Mouse (Mus musculus) liver, embryonic 13.5 days (tissue): ENCODE results near the gene Schip1. TPM values are rescaled to one million over a fixed set of nuclear protein-coding genes. Genes with fewer than 3 reads are reported as not detected.

Experiments used
- ATAC-seq: fragments of 200-750 bp; cut with Nextera tagmentation; 2 replicates; pipeline ENCODE4 v1.8.0; 2017; ENCODE audit warnings: low read depth, mild to moderate bottlenecking, moderate number of reproducible peaks, moderate library complexity
- DNase-seq: peaks from one replicate; pipeline ENCODE4 v3.0.0; 2022
- H3K27ac ChIP-seq: fragments of 300-500 bp; sonication (generic); 2 replicates; pipeline ENCODE4 v1.5.1; 2015; ENCODE audit warnings: moderate library complexity, mild to moderate bottlenecking, inconsistent platforms
- H3K27me3 ChIP-seq: fragments of 300-500 bp; sonication (generic); 2 replicates; pipeline ENCODE4 v1.6.1; 2015; ENCODE audit warnings: mild to moderate bottlenecking, inconsistent platforms
- H3K36me3 ChIP-seq: fragments of 300-500 bp; sonication (generic); 2 replicates; pipeline ENCODE4 v1.6.1; 2015; ENCODE audit warnings: mild to moderate bottlenecking, inconsistent platforms
- H3K4me1 ChIP-seq: fragments of 300-500 bp; sonication (generic); replicated peaks from 2 replicates; pipeline ENCODE4 v1.6.1; 2015; ENCODE audit warnings: inconsistent platforms
- H3K4me2 ChIP-seq: fragments of 300-500 bp; sonication (generic); 2 replicates; pipeline ENCODE4 v1.6.1; 2015; ENCODE audit warnings: inconsistent platforms, mild to moderate bottlenecking, moderate library complexity
- H3K4me3 ChIP-seq: fragments of 300-500 bp; sonication (generic); replicated peaks from 2 replicates; pipeline ENCODE4 v1.5.1; 2015; ENCODE audit warnings: mild to moderate bottlenecking, inconsistent platforms
- H3K9ac ChIP-seq: fragments of 300-500 bp; sonication (generic); 2 replicates; pipeline ENCODE4 v1.6.1; 2015; ENCODE audit warnings: mild to moderate bottlenecking, inconsistent platforms
- H3K9me3 ChIP-seq: fragments of 300-500 bp; sonication (generic); replicated peaks from 2 replicates; pipeline ENCODE4 v1.6.1; 2016; ENCODE audit warnings: inconsistent platforms
- WGBS: fragments of 180-500 bp; shearing (Covaris S2); methylation state at CpG from one replicate; pipeline ENCODE4 v1.1.7; 2015; ENCODE audit not compliant: insufficient replicate concordance; 5-methylcytosine and 5-hydroxymethylcytosine counted together
- polyA plus RNA-seq: library from polyadenylated mRNA; unstranded; fragments of >200 nt; fragmentation: Nextera tagmentation; extraction: Ambion mirVana; gene quantifications from 2 replicates; pipeline ENCODE4 v1.2.1, GENCODE M21; 2015

The Schip1 gene
- polyA plus RNA-seq, 1 experiment from 2014 or later = 2.9 TPM

DNA sequence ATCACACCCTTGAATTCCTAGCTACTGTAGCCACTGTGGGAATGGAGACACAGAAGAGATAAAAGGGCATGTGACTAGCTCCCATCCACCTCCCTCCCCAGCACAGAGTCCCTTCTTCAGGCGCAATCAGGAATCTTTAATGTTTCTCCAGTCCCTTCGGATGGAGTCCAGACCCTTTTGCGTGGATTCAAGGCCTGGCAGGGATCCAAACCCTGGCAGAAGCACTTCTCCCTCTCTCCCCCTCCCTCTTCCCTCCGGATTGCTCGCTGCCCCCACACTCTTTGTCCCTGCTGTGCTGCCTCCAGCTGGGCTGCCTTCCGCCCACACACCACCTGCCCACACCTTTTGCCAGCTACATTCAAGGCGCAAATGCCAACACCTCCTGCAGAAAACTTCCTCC, 511.8 kb downstream of the Schip1 start:
- no peaks in the 10 kb centered on the region for H3K36me3 ChIP-seq
- no peak for ATAC-seq
- H3K9me3 ChIP-seq = no peaks in the 10 kb centered on the region
- no peak overlapping the region for H3K27ac ChIP-seq
- H3K4me1 ChIP-seq = 0 out of 2 replicates have a peak, but pooled peaks cover 2% of the 10 kb centered on the region
- H3K27me3 ChIP-seq = no peaks in the 10 kb centered on the region
- WGBS = 59% methylated on average over 7 of the region's 7 CpGs
- no peak overlapping the region for H3K4me2 ChIP-seq
- H3K9ac ChIP-seq = no peak overlapping the region
- no peak overlapping the region for H3K4me3 ChIP-seq
- no peak for DNase-seq

DNA sequence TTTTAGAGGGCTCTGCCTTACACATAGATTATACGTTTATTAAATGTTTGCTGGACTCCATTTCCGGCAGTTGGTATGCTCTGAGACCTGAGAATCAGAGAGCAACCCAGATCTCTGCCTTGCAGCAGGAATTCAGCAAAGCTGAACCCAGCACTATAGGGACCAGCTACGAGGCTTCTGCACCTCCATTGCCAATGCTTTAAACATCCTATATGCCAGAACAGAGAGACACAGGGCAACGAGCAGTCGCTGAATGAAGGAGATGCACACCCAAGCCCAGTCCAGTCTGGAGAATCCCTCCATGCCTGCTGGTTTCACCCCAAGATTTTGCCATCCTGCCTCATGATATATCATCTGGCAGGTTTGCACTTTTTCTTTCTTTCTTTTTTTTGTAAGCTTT, 512.3 kb downstream of the Schip1 start:
- Histone ChIP-seq H3K4me1 (0 out of 2 replicates have a peak, but pooled peaks cover 2% of the 10 kb centered on the region), H3K27ac (no peak overlapping the region), H3K9ac (no peak overlapping the region), H3K4me3 (no peak overlapping the region), H3K36me3 (no peaks in the 10 kb centered on the region), H3K27me3 (no peaks in the 10 kb centered on the region), H3K4me2 (no peak overlapping the region), H3K9me3 (no peaks in the 10 kb centered on the region)
- DNase-seq = no peak
- no peak for ATAC-seq
- 54% methylated on average over 5 of the region's 5 CpGs for WGBS

DNA sequence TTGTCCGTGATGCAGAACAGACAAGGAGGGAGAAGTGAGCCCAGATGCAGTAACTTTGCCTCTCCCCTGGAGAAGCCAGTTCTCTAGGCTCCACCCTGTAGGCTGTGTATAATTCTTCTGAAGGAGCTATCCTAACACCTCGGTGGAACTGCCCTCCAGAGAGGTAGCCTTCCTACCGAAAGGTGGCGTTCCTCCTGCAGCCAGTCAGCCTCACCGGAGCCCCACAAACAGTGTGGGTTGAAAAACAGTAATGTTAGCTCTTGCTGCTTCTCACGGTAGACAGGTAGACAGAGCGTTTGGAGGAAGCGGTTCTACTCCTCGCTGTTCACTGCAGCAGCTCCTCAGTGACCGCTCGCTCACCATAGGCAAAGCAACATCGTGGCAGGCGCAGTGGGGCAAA, 517.0 kb downstream of the Schip1 start:
- no peak overlapping the region for H3K27ac ChIP-seq
- ATAC-seq (no peak), DNase-seq (peak; percentile 22)
- WGBS = 65% methylated on average over 13 of the region's 13 CpGs
- peak overlapping the region; percentile 10; the same call in 1 of the 2 replicates for H3K4me2 ChIP-seq
- 0 out of 2 replicates have a peak, but pooled peaks cover 3% of the 10 kb centered on the region for H3K4me1 ChIP-seq
- no peaks in the 10 kb centered on the region for H3K9me3 ChIP-seq
- no peak overlapping the region for H3K4me3 ChIP-seq
- no peak overlapping the region for H3K9ac ChIP-seq
- no peaks in the 10 kb centered on the region for H3K36me3 ChIP-seq
- H3K27me3 ChIP-seq = no peaks in the 10 kb centered on the region

DNA sequence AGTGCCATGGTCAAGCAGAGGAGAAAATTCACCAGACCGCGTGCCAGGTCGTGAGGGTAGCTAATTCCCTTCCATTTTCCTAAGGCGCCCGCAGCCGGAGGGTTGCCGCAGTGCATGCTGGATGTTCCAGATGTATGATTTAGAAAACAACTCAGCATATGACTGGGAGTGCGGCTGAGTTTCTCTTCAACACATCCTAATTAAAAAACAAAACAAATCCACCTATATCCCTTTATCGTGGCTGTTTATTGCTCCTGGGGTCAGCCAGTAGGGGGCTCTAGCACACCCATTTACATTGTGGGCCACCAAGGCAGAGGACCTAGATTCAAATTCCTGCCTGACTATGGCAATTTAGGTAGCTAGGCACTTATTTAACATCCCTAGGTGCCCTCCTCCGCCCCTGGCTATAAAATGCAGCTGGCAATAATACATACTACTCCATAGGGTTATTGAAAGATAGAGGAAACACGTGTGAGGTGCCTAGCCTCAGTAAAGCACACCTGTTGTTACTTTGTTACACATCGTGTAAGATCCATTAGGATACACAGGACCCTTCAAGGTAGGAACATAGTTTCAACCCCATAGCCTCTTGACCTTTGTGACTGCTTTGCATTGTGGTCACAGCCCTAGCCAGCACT, 517.6 kb downstream of the Schip1 start:
- Histone ChIP-seq H3K27me3 (no peaks in the 10 kb centered on the region), H3K4me2 (peak overlapping the region; percentile 10; the same call in 1 of the 2 replicates), H3K36me3 (no peaks in the 10 kb centered on the region), H3K4me3 (no peak overlapping the region), H3K9me3 (no peaks in the 10 kb centered on the region), H3K4me1 (0 out of 2 replicates have a peak, but pooled peaks cover 3% of the 10 kb centered on the region), H3K27ac (no peak overlapping the region), H3K9ac (no peak overlapping the region)
- whole genome bisulfite sequencing = 71% methylated on average over 12 of the region's 12 CpGs
- no peak for ATAC-seq
- DNase-seq = peak; percentile 4

DNA sequence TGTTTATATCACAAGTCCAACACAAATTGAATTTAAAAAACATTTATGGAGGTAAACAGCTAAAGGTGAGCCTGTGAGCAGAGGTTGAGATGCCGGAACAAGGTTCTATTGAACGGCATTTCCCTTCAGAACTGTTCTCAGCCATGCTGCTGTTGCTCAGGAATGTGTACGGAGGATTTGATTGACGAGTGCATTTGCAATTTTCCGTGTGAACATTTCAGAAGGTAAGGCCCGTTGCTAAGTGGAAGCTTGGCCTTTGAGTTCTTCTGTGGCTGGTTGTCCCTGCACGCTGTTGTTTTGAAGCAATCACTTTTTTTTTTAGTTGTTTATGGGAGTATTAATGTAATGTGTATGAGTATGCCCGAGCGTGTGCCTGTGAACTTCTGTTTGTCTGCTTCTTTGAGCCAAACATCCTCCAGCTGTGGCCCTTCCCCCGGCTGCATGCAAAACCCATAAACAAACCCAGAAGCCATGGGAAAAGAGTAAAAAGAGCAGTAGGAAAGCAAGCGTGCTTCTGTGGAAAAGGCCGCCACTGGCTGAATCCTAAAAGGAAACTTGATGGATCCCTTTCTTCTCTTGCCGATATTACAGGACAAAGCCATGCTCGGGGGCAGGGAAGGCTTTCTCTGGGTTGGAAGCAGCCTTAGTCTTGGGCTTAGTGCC, 518.6 kb downstream of the Schip1 start:
- Histone ChIP-seq H3K4me2 (no peak overlapping the region), H3K9ac (no peak overlapping the region), H3K27ac (no peak overlapping the region), H3K9me3 (no peaks in the 10 kb centered on the region), H3K36me3 (no peaks in the 10 kb centered on the region), H3K27me3 (no peaks in the 10 kb centered on the region), H3K4me1 (0 out of 2 replicates have a peak, but pooled peaks cover 3% of the 10 kb centered on the region), H3K4me3 (no peak overlapping the region)
- no peak for ATAC-seq
- 51% methylated on average over 14 of the region's 14 CpGs for WGBS
- DNase-seq = no peak

DNA sequence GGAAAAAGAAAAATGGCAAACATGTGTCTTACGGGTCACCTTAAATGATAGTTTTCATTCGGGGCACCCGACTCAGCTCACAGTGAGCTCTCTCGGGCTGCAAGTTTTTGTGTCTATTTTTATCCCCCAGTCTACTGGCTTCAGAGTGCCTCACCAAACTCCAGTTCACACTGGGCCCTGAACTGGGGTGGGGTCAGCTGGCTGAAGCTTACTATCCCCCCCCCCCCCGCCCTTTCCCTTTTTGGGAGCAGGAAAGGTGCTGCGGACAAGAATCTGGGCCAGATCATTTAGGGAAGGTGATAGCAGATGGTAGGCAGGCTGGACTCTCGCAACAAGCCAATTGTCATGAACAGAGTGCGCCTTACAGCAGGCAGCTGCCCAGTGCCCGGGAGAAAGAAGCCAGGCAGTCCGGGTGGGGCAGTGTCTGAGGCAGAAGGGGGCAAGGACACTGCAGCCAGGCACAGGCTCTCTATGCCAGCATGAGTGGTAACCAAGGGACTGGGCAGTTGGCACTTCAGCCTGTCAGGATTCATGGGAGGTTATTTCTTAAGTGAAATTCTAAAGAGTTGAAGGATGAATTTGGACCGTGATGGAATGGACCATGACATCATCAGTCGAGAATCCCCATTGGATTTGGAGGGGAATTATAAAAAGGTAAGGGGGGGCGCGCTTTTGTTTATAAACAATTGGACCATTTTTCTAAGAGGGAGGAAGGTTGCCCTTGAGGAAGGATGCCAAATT, 519.3 kb downstream of the Schip1 start:
- no peaks in the 10 kb centered on the region for H3K9me3 ChIP-seq
- H3K4me3 ChIP-seq = no peak overlapping the region
- H3K9ac ChIP-seq = no peak overlapping the region
- H3K4me2 ChIP-seq = no peak overlapping the region
- no peak for ATAC-seq
- WGBS = 66% methylated on average over 14 of the region's 14 CpGs
- no peaks in the 10 kb centered on the region for H3K36me3 ChIP-seq
- H3K27me3 ChIP-seq = no peaks in the 10 kb centered on the region
- no peak for DNase-seq
- H3K27ac ChIP-seq = no peak overlapping the region
- H3K4me1 ChIP-seq = 0 out of 2 replicates have a peak, but pooled peaks cover 3% of the 10 kb centered on the region

DNA sequence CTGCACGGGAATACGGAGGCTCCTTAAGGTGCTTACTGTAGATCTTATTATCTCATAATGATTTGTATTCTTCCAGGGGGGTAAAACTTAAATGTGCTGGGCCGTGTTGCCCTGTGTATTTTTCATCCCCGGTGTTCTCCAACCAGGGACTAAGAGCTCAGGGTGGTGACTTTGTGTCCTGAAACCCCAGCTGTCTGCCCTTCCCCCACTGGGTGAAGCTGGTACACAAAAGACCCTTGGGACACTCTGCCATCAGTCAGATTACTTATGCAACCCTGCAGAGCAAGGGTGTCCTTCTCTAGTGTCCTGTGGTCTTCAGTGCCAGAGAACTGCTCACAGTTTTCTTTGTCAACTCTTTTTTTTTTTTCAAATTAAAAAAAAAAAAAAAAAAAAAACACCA, 520.6 kb downstream of the Schip1 start:
- H3K27ac ChIP-seq = no peak overlapping the region
- 77% methylated on average over 4 of the region's 4 CpGs for WGBS
- no peak overlapping the region for H3K9ac ChIP-seq
- no peak for DNase-seq
- H3K4me2 ChIP-seq = no peak overlapping the region
- H3K27me3 ChIP-seq = no peaks in the 10 kb centered on the region
- no peaks in the 10 kb centered on the region for H3K9me3 ChIP-seq
- H3K36me3 ChIP-seq = no peaks in the 10 kb centered on the region
- 0 out of 2 replicates have a peak, but pooled peaks cover 3% of the 10 kb centered on the region for H3K4me1 ChIP-seq
- H3K4me3 ChIP-seq = no peak overlapping the region
- no peak for ATAC-seq

DNA sequence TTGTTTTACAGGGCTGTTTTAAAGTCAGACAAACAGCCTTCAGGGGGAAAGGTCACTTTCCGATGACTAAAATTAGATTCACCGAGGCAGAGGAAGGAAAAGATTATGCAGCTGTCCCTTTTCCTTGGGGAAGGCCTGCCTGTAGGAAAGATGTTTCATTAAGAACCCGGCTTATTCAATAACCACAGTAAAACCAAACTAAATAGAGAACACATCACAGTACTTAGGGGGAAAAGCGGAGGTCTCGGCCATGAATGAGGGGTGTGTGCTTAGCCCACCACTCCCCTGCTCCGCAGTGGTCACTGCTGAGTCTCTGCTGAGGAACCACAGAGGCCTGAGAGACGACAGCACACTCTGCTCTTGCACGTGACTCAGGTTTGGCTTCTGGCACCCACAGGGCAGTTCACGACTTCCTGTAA, 522.1 kb downstream of the Schip1 start:
- no peaks in the 10 kb centered on the region for H3K36me3 ChIP-seq
- WGBS = 37% methylated on average over 9 of the region's 9 CpGs
- no peak overlapping the region for H3K27ac ChIP-seq
- no peak for DNase-seq
- no peak overlapping the region for H3K9ac ChIP-seq
- H3K27me3 ChIP-seq = no peaks in the 10 kb centered on the region
- H3K4me3 ChIP-seq = no peak overlapping the region
- no peak for ATAC-seq
- H3K9me3 ChIP-seq = no peaks in the 10 kb centered on the region
- 0 out of 2 replicates have a peak, but pooled peaks cover 3% of the 10 kb centered on the region for H3K4me1 ChIP-seq
- no peak overlapping the region for H3K4me2 ChIP-seq

DNA sequence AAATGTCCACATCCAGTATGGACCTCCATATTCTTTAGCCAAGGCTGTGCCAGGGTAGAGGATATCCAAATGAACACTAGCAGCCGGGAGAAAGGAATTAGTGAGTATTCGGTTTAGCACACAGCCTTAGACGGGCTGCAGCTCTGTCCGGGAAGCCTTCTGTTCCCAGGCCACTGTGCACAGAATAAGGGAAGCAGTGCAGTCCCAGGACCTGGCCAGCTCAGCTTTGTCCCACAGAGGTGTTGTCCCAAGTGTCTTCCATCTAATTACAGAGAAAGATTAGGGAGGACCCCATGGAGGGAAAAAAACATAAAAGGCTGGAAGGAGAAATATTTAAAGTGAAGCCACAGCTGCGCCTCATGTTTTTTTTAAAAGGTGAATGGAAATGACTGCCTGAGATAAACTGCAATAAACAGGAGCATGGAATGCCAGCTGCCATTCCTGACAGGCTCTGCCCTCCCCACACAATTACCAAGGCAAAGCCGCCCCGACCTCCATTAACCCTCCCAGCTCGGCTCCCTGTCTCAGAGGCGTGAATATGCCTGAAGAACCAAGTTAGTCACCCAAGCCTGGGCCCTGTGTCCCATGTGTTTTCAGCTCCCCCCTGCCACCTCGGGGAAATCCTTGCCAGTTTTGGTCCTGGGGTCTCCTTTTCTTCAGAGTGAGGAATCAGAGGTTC, 523.1 kb downstream of the Schip1 start:
- DNase-seq = no peak
- H3K4me3 ChIP-seq = no peak overlapping the region
- no peaks in the 10 kb centered on the region for H3K27me3 ChIP-seq
- H3K9me3 ChIP-seq = no peaks in the 10 kb centered on the region
- no peak overlapping the region for H3K27ac ChIP-seq
- no peaks in the 10 kb centered on the region for H3K36me3 ChIP-seq
- ATAC-seq = no peak
- WGBS = 62% methylated on average over 10 of the region's 10 CpGs
- no peak overlapping the region for H3K4me2 ChIP-seq
- H3K4me1 ChIP-seq = peaks cover 5% of the 10 kb centered on the region; the same call in 1 of the 2 replicates
- no peak overlapping the region for H3K9ac ChIP-seq

DNA sequence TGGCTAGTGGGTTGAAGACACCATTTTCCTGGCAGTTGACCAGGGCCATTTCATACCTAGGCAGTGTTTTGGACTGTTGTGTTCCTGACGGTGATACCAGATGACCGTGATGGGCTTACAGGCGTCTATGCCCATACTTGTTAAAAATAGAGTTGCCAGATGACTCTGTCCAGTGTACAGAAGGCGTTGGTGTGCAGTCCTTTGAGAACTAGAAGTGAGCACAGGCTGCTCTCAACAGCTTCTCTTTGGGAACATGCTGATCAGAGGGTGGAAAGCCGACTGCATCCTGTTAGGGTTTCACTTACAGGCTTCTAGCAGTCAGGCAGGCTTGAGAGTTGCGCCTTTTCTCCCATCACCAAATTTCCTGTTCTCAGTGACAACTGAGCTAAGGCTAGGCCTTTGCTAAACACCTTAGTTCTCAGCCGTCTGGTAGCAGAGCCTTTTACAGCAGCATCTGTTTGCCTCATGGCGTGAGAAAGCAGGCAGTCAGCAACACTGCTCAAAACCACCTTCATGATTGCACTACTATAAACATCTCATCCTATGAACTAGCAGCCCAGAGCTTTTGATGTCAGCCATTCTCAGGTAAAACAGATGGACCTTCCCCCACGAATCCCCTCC, 524.7 kb downstream of the Schip1 start:
- DNase-seq (no peak), ATAC-seq (no peak)
- no peaks in the 10 kb centered on the region for H3K36me3 ChIP-seq
- no peaks in the 10 kb centered on the region for H3K9me3 ChIP-seq
- no peak overlapping the region for H3K4me2 ChIP-seq
- 61% methylated on average over 9 of the region's 9 CpGs for WGBS
- H3K27ac ChIP-seq = no peak overlapping the region
- peaks cover 5% of the 10 kb centered on the region; the same call in 1 of the 2 replicates for H3K4me1 ChIP-seq
- H3K9ac ChIP-seq = no peak overlapping the region
- H3K4me3 ChIP-seq = no peak overlapping the region
- no peaks in the 10 kb centered on the region for H3K27me3 ChIP-seq
